Mouse (Mus musculus) heart, embryonic 14.5 days (tissue): ENCODE measurements around the gene 1520401A03Rik. TPM values are rescaled to one million over a fixed set of nuclear protein-coding genes. Genes with fewer than 3 reads are reported as not detected.
A peak's percentile ranks its signal among the peaks of the same experiment; 100 is the strongest.

Experiments
- ATAC-seq: fragments of 200-750 bp; cut with Nextera tagmentation; 2 replicates; pipeline ENCODE4 v1.8.0; 2017; ENCODE audit warnings: low read depth, moderate TSS enrichment; ENCODE audit not compliant: insufficient number of reproducible peaks, insufficient read depth, low FRiP score
- H3K27ac ChIP-seq, 2 experiments: fragments of 200-500 bp in 1 of 2; fragments of 300-500 bp in 1 of 2; sonication (generic) in 1 of 2; replicated peaks in 1 of 2; 2 replicates each; pipeline ENCODE4 v1.5.1; 2012 to 2014; ENCODE audit warnings: low read depth in 2 of 2, low read length in 2 of 2, control low read depth in 1 of 2, mild to moderate bottlenecking in 1 of 2, mixed read lengths in 1 of 2; ENCODE audit not compliant: control insufficient read depth in 1 of 2, insufficient read depth in 1 of 2
- H3K27me3 ChIP-seq: fragments of 300-500 bp; sonication (generic); 2 replicates; pipeline ENCODE4 v1.6.1; 2014; ENCODE audit warnings: mild to moderate bottlenecking, low read length, control low read depth; ENCODE audit not compliant: control insufficient read depth, insufficient read depth
- H3K36me3 ChIP-seq: fragments of 300-500 bp; sonication (generic); 2 replicates; pipeline ENCODE4 v1.6.1; 2014; ENCODE audit warnings: mild to moderate bottlenecking, control low read depth, low read length, mixed read lengths; ENCODE audit not compliant: control insufficient read depth, insufficient read depth
- H3K4me1 ChIP-seq, 2 experiments: fragments of 200-500 bp in 1 of 2; fragments of 300-500 bp in 1 of 2; sonication (generic) in 1 of 2; 2 replicates each; pipeline ENCODE4 v1.6.1; 2012 to 2014; ENCODE audit warnings: low read length in 2 of 2, control low read depth in 1 of 2, mixed read lengths in 1 of 2; ENCODE audit not compliant: control insufficient read depth in 2 of 2, insufficient read depth in 2 of 2
- H3K4me2 ChIP-seq: fragments of 300-500 bp; sonication (generic); 2 replicates; pipeline ENCODE4 v1.6.1; 2014; ENCODE audit warnings: mild to moderate bottlenecking, low read length
- H3K4me3 ChIP-seq, 2 experiments: fragments of 200-500 bp in 1 of 2; fragments of 300-500 bp in 1 of 2; sonication (generic) in 1 of 2; 2 replicates each; pipeline ENCODE4 v1.5.1; 2012 to 2014; ENCODE audit warnings: low read length in 2 of 2, mild to moderate bottlenecking in 2 of 2, control low read depth in 1 of 2, low read depth in 1 of 2, moderate library complexity in 1 of 2; ENCODE audit not compliant: control insufficient read depth in 1 of 2, insufficient read depth in 1 of 2
- H3K9ac ChIP-seq: fragments of 300-500 bp; sonication (generic); 2 replicates; pipeline ENCODE4 v1.6.1; 2014; ENCODE audit warnings: mild to moderate bottlenecking, low read length
- H3K9me3 ChIP-seq: fragments of 300-500 bp; sonication (generic); 2 replicates; pipeline ENCODE4 v1.6.1; 2016; ENCODE audit warnings: low read length, control low read depth; ENCODE audit not compliant: control insufficient read depth
- WGBS: fragments of 180-500 bp; shearing (Covaris S2); extraction: QIAGEN DNeasy Blood & Tissue Kit; methylation state at CpG from one replicate; pipeline ENCODE4 v1.1.7; 2014; 5-methylcytosine and 5-hydroxymethylcytosine counted together
- polyA plus RNA-seq: library from polyadenylated mRNA; unstranded; fragments of >200 nt; fragmentation: Nextera tagmentation; extraction: Ambion mirVana; gene quantifications from 2 replicates; pipeline ENCODE4 v1.2.1, GENCODE M21; 2014

Gene 1520401A03Rik
- polyA plus RNA-seq, 1 experiment from 2014 or later, result not detected

GRCm38 (mm10) chr17:23719455-23719854 lies 3.1 kb downstream of the 1520401A03Rik start:
- 43% methylated on average over 1 of the region's 1 CpGs for WGBS

GRCm38 (mm10) chr17:23717003-23717402 lies 5.6 kb downstream of the 1520401A03Rik start:
- H3K4me2 ChIP-seq, result no peak overlapping the region
- no peak for ATAC-seq

More at GRCm38 (mm10) chr17:23719455-23719854, 3.1 kb downstream of the 1520401A03Rik start:
- Histone ChIP-seq H3K9me3 (no peaks in the 10 kb centered on the region), H3K27ac (no peak overlapping the region), H3K4me1 (no peaks in the 10 kb centered on the region), H3K36me3 (no peaks in the 10 kb centered on the region), H3K4me2 (no peak overlapping the region), H3K9ac (no peak overlapping the region), H3K27me3 (no peaks in the 10 kb centered on the region), H3K4me3 (no peak overlapping the region)
- no peak for ATAC-seq

GRCm38 (mm10) chr17:23706212-23706611 lies 16.4 kb downstream of the 1520401A03Rik start:
- Histone ChIP-seq H3K4me3 (no peak overlapping the region), H3K4me1 (no peaks in the 10 kb centered on the region), H3K9me3 (no peaks in the 10 kb centered on the region), H3K27me3 (peaks cover 19% of the 10 kb centered on the region; the same call in 1 of the 2 replicates), H3K4me2 (no peak overlapping the region), H3K27ac (no peak overlapping the region), H3K9ac (no peak overlapping the region), H3K36me3 (no peaks in the 10 kb centered on the region)
- WGBS, result 0% methylated on average over 3 of the region's 3 CpGs
- ATAC-seq, result no peak

More at GRCm38 (mm10) chr17:23717003-23717402, 5.6 kb downstream of the 1520401A03Rik start:
- no peak overlapping the region for H3K4me3 ChIP-seq
- H3K4me1 ChIP-seq, result no peaks in the 10 kb centered on the region
- no peaks in the 10 kb centered on the region for H3K9me3 ChIP-seq
- 35% methylated on average over 2 of the region's 2 CpGs for WGBS
- H3K36me3 ChIP-seq, result no peaks in the 10 kb centered on the region
- H3K9ac ChIP-seq, result no peak overlapping the region
- no peak overlapping the region for H3K27ac ChIP-seq
- no peaks in the 10 kb centered on the region for H3K27me3 ChIP-seq

- Histone ChIP-seq H3K4me3 (no peak overlapping the region), H3K4me2 (no peak overlapping the region), H3K27me3 (peaks cover 23% of the 10 kb centered on the region; the same call in 1 of the 2 replicates), H3K27ac (no peak overlapping the region), H3K9me3 (no peaks in the 10 kb centered on the region), H3K9ac (no peak overlapping the region), H3K4me1 (no peaks in the 10 kb centered on the region), H3K36me3 (no peaks in the 10 kb centered on the region)
- 65% methylated on average over 7 of the region's 7 CpGs for WGBS
- no peak for ATAC-seq
Observed at GRCm38 (mm10) chr17:23705525-23706104, 17.0 kb downstream of the 1520401A03Rik start.

- 59% methylated on average over 7 of the region's 7 CpGs for WGBS
- peaks cover 24% of the 10 kb centered on the region; the same call in 1 of the 2 replicates for H3K27me3 ChIP-seq
Observed at GRCm38 (mm10) chr17:23704741-23705140, 17.8 kb downstream of the 1520401A03Rik start.

GRCm38 (mm10) chr17:23703301-23703700 lies 19.3 kb downstream of the 1520401A03Rik start:
- no peaks in the 10 kb centered on the region for H3K36me3 ChIP-seq
- no peak overlapping the region for H3K9ac ChIP-seq
- H3K27me3 ChIP-seq, result peaks cover 36% of the 10 kb centered on the region
- no peak overlapping the region for H3K4me3 ChIP-seq
- no peak overlapping the region for H3K4me2 ChIP-seq
- 73% methylated on average over 9 of the region's 9 CpGs for WGBS
- H3K9me3 ChIP-seq, result no peaks in the 10 kb centered on the region
- ATAC-seq, result no peak
- H3K27ac ChIP-seq, result no peak overlapping the region
- peaks cover 2 to 6% of the 10 kb centered on the region in 2 experiments; a peak in 2 of 4 replicates for H3K4me1 ChIP-seq

More at GRCm38 (mm10) chr17:23704741-23705140, 17.8 kb downstream of the 1520401A03Rik start:
- no peaks in the 10 kb centered on the region for H3K36me3 ChIP-seq
- no peak for ATAC-seq
- no peak overlapping the region for H3K4me3 ChIP-seq
- H3K4me2 ChIP-seq, result no peak overlapping the region
- H3K9me3 ChIP-seq, result no peaks in the 10 kb centered on the region
- no peak overlapping the region for H3K27ac ChIP-seq
- no peaks in the 10 kb centered on the region; a peak in 1 of 4 replicates for H3K4me1 ChIP-seq
- H3K9ac ChIP-seq, result no peak overlapping the region

- H3K27ac ChIP-seq, result no peak overlapping the region
- ATAC-seq, result peak; percentile 93
- peak overlapping the region; percentile 70 for H3K9ac ChIP-seq
- H3K27me3 ChIP-seq, result peaks cover 39% of the 10 kb centered on the region
- WGBS, result 2% methylated on average over 26 of the region's 28 CpGs
- H3K4me1 ChIP-seq, result peaks cover 2 to 6% of the 10 kb centered on the region in 2 experiments; a peak in 2 of 4 replicates
- H3K36me3 ChIP-seq, result no peaks in the 10 kb centered on the region
- H3K4me3 ChIP-seq, result peak overlapping the region; percentile 60 to 67
- peak overlapping the region; percentile 100 for H3K4me2 ChIP-seq
- no peaks in the 10 kb centered on the region for H3K9me3 ChIP-seq
Observed at GRCm38 (mm10) chr17:23700079-23700478, 22.5 kb downstream of the 1520401A03Rik start.
